Mouse (Mus musculus) left cerebral cortex, adult 18-20 months (tissue): Measurements from ENCODE around the gene Cecr2. TPM values are rescaled to one million over a fixed set of nuclear protein-coding genes. Genes with fewer than 3 reads are reported as not detected.
"Not testable (repeated sequence)": the region's sequence is repeated elsewhere in the genome, so short reads cannot be mapped to it uniquely, and the experiment has no call there.

Source experiments
- DNase-seq, 2 experiments: peaks; one replicate each; pipeline ENCODE4 v3.0.0; 2021 to 2022; ENCODE audit warnings: low spot score in 2 of 2, mixed read lengths in 1 of 2
- total RNA-seq, 2 experiments: library from RNA; stranded (reverse); gene quantifications; 2 replicates each; pipeline ENCODE4 v1.2.3; 2021

Gene Cecr2
- total RNA-seq, 2 experiments from 2014 or later, result 2.7 to 3.9 TPM

DNA sequence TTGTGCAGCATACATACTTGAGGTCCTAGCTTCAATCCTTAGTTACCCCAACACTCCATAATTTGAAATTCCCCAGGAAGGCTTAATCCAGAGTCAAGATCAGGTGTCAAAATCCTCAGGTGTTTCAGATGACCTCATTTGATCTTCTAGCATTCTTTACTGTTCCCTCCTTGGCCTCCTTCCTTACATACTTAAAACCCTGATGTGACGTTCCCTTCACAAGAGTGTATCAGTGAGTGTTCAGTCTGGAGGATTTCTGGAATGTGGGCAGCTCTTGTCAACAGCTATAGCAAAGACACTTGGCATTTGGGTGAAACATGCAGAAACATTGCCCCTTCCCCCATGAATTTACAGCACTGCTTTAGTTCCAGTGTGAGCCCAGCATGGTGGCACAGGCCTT, 103.8 kb downstream of the Cecr2 start:
- no peak for DNase-seq

DNA sequence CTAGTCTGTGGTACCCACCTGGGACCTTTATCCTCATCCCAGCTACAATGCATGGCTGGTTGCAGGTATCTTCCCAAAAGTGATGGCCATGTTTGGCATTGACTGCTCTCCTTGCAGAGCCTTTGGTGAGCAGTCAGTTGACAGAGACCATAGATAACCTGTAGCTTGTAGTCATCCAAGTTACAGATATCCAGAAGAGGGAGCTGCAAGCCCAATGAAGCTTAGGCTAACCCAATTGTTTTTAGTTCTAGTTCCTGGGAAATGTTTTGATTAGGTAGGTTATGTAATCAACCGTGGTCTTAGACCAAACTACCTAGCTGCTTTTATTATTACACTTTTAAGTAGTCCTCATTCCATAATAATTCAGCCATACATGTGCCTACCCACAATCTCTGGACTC, 105.2 kb downstream of the Cecr2 start:
- DNase-seq, result no peak

DNA sequence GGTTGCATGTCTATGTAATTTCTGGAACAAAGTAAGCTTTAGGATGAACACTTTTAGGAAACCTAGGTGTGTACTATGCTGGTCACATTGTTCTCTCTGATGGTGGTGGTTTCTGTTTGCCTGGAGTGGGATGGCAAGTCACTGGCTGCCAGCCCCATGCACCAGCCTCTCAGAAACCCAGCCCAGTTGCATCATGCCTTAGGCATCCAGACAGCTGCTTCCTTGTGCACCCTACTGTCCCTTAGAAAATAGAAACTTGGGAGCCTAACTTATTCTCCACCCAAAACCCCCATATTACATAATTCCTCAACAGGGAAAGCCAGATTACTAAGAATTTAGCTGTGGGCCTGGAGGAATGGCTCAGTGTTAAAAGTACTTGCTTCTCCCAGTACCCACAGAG, 105.9 kb downstream of the Cecr2 start:
- DNase-seq, result no peak

DNA sequence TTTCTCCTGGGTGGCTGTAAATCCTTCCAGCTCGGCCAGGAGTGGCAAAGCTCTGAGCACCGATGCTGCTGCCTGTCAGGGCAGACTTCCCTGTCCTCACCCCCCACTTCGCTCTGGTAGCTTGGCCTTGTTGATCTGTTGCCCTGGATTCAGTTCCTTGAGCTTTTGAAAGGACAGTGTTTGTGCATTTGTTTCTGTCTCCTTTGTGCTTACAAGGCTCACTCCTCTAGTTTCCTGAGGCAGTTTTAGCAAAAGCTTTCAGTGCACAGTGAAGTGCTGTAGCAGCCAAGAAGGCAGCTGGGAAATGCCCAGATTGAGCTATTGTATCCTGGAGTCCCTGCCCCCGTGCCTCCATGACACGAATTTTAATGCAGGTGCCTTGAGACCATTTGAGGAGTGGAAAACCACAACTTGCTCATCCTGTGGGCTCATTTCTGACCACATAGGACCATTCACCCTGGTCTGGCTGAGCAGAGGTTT, 107.0 kb downstream of the Cecr2 start, which contains the start of gene Slc25a18:
TSS of gene Slc25a18 (plus strand) at position 430 of the 480 bp plus-strand sequence.
- DNase-seq, result no peak

DNA sequence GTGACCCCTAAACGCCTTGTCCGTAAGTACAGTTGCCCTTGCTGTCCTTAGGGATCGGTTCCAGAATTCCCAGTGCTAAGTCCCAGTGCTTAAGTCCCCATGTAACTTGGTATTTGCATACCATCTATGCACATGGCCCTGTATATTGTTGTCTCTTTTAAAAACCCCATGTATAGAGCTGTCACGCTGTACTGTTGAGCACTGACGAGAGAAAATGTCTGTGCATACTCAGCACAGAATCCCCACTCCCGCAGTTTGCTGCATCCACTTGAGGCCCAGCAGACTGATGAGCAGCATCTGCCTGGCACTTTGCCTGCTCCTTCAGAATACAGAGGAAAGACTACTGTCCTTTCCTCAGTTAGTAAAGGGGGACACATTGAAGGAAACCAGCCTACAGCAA, 107.6 kb downstream of the Cecr2 start:
- DNase-seq, result no peak

DNA sequence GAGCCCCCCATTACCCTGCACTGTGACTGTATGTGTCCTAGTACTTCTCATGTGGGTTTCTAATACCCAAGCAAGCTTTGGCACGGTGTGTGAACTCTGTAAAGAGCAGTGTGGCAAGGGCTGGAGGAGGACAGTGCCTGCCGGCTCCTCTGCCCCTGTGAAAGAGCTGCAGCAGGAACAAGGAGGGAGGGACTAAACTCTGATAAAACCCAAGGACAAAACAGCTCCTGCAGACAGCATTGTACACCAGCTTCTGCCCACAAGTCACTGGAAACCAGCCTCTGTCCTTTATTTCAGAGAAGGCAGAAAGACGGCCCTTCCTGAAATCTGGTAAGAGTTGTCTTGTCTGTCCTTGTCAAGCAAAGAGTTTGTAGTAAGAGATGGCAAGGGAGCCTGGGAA, 110.1 kb downstream of the Cecr2 start:
- no peak for DNase-seq

DNA sequence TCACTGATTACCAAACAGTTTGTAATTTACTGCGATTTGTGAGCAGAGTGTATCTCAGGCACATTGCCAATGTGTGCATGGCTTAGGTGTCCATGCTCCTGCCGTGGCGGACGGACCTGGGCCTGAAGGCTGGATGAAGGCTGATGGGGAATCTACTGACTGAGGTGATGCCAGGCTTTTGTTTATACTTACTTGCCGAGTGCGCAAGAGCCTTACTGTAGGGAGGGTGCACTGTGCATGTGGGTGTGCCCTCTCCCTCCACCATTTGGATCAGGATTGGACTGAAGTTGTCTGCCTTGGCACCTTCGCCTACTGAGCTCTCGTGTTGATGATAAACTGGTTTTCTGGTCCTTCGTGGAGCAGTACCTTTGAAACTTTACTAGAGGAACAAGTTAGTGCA, 111.4 kb downstream of the Cecr2 start:
- no peak for DNase-seq

DNA sequence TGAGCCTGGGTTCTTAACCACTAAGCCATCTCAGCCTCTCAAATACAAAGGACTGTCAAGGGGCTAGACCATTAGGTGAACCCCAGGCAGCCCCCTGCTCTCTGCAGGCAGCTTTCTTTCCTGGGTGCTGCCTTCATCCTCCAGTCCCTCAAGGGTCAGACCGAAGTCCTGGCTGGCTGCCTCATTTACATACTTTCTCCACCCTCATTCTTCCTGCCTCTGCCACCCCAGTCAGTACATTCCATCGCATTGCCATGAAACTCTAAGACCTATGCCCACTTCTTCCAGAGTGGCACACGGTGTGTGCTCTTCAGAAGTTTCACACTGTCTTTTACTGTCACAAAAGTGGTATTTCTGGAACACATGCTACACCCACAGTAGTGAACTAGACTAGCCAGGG, 112.1 kb downstream of the Cecr2 start:
- no peak for DNase-seq

DNA sequence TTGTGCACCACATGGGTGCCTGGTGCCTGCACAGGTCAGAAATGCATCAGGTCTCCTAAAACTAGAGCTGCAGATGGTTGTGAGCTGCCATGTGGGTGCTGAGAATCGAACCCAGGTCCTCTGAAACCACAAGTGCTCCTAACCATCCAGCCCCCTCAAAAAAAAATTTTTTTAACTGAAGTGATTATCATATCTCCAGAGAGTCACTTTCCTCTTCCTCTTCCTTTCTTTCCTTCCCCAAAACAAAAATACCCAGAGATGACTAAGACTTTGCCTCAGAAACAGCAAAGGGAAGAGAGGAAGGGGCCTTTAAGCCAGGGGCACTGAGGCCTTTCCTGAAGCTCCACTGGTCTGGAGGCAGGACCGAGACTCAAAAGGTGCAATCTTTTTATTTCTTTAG, 116.8 kb downstream of the Cecr2 start:
- DNase-seq, result no peak

DNA sequence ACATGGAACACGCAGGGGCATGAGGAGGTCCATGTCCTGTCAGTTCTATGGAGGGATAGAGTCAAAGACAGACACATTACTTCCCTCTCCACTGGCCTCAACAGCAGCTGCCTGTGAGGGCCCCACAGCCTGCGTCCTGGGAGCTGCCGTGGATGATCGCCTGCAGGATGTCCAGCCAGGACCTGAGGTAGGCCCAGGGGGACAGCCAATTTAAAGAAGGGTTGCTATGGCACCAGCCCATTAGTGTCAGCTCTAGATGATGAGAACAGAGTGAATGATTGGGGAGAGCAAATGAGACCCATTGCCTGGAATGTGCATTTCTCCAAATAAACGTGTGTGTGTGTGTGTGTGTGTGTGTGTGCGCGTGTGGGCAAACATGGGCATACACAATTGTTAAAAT, 118.2 kb downstream of the Cecr2 start:
- DNase-seq, result no peak

DNA sequence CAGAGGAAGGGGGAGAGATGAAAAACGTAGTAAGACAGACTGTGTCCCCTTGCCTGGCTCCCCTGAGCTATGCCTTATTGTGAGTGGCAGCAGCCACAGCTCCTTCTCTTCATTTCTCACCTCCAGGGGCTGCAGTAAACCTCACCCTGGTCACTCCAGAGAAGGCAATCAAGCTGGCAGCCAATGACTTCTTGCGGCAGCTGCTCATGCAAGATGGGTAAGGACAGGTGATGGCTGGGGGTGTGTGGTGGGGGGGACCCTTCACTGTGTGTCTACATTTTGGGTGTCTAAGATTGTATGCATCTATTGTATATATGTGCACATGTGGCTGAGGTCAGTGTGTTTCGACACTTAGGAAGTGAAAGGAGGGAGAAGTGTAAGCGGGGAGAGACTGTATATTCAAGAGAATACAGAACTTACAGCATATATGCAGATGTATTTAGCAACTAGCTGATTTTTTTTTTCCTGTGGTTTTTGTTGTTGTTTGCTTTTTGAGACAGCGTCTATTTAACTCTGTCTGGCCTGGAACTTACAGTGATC, 122.0 kb downstream of the Cecr2 start:
- no peak for DNase-seq

DNA sequence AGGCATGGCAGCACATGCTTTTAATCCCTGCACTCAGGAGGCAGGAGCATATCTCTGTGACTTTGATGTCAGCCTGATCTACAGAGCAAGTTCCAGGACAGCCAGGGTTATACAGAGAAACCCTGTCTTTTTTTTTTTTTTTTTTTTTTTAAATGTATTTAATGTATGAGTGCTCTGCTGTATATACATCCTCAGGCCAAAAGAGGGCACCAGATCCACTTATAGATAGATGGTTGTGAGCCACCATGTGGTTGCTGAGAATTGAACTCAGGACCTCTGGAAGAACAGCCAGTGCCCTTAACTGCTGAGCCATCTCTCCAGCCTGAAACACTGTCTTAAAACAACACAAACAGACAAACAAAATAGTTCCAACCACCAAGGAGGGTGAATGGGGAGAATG, 122.7 kb downstream of the Cecr2 start:
- no peak for DNase-seq

DNA sequence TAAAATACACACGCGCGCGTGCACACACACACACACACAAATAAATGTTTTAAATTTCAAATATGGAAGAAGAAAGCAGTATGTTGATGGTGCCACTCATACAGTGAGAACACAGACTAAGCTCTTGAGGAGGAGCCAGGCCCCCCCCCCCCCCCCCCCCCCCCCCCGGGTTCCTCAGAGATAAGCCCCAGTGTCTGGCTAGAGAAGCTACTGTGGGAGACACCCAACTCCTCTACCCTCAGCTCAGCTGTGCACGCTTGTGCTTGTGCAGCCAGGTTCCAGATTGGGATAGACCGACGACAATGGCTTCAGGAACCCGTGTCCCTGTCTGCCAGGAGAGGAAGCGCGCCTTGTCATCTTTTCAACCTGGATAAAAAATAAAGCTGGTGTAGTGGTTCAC, 124.0 kb downstream of the Cecr2 start:
- DNase-seq, result no peak

DNA sequence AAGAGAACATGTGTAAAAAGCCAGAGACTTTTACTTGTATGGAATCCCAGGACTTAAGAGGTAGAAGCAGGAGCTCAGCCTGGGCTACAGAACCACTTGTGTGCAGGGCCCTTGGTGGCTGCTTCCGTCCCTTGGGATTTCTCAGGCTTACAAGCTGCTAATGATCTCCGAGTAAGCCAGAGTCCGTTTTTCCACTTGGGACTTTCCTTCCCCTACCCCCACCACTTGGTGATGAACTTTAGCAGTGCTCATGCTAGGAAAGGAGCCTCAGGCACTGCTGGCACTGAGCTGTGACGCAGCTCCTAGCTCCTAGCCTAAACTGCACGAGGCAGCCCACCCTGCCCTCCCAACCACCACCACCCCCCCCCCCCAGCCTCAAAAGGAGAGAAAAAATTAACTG, 124.5 kb downstream of the Cecr2 start:
- DNase-seq, result no peak

DNA sequence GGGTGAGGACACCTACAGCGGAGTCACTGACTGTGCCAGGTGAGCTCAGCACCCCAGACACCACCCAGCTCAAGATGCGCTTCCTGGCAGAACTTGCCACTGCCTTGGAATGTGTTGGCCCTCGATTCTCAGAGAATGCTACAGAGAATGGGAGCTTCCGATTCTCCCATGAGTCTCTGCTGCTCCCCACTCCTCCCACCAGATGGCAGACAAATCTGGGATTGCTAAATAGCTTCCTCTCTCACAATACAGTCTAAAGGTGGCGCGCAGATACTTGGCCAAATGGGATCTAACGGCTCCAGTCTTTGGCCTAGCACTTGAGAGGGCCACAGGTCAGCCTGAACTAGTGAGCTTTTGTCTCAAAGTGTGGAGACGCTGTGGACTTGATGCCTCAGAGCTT, 126.8 kb downstream of the Cecr2 start:
- DNase-seq, result peak; percentile 40 to 44

DNA sequence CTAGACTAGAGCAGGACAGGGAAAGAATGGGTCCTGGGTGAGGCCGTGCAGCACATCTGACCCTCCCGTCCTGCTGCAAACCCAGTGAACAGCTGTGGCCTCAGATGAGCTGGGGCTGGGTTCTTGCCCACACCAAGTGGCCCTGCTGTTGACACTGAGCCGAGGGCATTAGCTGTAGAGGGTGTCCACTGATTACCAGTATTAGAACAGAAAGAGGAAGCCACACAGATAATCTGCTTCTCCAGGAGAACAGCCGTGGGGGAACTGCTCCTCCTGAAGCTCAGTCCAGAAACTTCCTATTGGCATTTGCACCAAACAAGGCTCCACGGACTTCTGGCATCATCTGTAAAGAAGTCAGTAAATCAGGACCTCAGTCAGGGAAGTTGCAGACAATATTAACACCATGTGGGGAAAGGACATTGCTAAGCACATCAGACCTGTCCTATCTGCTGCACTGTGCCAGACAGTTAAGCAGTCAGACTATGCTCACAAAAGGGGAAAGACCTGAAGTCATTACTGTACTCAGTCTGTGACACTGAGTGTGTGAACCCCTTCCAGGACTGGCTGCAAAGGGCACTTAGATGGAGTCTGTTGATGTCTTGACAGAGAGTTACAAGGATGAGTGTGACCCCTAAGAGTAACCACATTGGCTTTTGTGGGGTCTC, 129.4 kb downstream of the Cecr2 start:
- DNase-seq, result no peak

DNA sequence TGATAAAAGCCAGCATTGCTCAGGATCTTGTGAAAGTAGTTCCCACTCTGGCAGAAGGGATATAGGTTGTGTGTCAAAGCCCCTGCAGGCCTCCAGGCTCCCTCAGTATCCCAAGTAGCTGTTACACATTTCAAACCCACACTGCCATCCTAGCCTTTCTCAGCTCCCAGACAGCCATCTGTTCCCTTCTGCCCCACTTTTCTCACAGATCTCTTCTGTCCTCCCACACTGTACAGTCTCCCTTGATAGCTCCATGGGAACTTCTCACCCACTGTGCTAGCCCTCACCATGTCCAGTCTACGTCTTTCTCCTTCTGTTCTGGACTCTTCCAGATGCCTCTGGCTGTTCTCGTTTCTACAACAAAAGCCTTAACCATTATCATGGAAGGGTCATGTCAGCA, 129.9 kb downstream of the Cecr2 start:
- DNase-seq, result peak; percentile 53 to 79

DNA sequence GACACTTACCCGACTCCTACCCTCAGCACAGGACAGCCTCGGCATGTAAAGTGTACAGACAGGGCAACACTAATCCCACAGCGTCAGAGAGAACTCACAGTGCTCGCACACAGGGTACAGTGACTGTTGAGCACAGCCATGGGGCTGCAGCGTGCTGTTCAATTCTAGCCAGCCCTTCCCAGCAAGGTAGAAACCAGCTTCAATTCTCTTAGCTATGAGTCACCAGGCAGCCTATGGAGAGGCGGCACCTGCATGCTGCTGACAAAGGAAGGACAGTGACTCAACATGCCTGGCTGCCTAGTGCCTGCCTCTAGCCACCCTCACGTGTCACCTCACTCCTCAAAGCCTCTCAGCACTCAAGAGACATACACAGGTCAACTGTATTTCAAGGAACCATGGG, 131.8 kb downstream of the Cecr2 start:
- peak; percentile 35 to 41 for DNase-seq

DNA sequence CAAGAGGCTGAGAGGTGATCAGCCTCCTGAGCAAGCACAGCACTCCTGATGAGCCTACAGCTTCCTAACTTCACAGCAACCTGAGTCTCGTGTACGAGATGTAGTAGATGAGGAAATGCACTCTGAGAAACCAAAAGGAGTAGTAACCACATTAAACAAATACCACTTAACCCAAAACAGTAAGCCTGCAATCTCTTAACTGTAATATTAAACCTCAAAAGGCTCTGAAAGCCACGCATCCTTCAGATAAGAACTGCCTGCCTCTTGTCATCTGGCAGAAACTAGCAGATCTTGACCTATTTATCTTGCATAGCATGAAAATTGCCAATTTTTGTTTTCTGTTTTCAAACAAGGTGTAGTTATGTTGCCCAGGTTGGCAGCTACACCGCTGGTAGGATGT, 132.7 kb downstream of the Cecr2 start:
- no peak for DNase-seq

DNA sequence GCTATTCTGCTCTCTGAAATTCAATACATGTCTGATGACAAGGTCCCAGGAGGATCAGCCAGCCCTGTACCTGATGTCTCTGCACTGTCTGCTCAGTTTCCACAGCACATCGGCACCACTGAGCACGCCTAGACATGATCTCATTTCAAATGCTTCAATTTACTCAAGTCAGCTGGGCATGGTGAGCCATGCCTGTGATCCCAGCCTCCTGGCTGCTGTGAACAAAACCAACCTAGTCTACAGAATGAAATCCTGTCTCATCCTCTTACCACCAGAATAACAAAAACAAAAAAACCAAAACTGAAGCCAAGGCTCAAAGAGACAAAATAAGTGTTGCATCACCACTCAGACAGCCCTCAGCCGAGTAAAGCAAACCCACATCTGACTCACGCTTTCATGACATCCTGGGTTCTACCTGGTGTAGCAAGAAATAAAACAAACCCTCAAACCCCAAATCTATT, 133.4 kb downstream of the Cecr2 start:
- peak in 1 of 2 experiments; percentile 26 for DNase-seq

DNA sequence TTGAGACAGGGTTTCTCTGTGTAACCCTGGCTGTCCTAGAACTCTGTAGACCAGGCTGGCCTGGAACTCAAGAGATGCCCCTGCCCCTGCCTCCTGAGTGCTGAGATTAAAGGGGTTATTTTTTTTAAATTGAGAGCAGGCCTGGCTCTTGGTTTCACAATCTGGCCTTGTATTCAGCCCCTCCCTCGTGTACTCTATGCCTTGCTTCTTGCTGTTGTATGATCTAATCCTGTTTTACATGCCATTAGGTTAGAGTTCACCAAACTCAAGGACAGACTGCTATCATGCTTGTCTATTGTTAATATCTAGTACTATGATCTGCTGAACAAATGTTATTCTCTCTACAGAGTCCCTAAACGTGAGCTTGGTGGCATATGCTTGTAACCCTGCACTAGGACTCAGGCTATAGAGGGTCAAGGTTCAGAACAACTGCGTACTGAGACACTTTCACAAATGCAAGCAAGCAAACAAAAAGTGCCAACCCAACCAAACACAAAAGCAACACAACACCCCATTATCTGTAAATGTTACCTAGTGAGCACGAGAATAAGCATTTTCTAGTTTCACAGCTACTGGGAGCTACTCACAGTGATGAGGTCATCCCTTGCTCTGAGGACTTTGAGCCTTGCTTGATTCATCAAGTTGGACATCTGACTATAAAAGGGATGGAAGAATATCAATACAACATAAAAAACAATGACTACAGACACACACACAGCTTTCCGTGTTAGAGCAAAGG, 141.0 kb downstream of the Cecr2 start:
- no peak for DNase-seq

DNA sequence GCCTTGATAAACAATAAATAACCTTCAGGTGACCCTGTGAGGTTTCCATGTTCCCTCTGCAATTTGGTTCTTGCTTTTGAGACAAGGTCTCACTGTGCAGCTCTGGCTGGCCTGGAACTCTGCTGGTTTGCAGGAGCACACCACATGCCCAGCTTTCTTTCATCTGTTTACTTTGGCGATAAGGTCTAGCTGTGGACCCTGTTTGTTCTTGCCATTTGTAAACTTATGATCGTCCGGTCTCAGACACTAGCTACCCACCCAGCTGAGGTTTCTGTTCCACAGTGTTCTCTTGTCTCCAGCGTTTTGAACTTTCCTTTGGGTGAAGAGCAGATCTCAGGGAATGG, 141.5 kb downstream of the Cecr2 start:
- DNase-seq, result no peak

DNA sequence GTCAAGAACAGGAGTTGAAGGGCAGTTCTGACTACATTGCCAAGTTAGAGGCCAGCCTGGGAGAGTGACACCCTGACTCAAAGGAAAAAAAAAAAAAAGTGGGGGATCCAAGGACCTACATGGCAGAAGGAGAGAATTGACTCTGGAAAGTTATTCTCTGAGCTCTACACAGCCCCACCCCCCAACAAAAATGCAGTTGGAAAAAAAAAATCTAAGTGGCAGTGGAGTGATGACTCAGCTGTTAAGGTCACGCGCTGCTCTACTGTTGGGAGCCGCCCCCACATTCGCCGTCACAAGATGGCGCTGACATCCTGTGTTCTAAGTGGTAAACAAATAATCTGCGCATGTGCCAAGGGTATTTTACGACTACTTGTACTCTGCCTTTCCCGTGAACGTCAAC, 145.8 kb downstream of the Cecr2 start:
- not testable (repeated sequence) for DNase-seq
